Mouse (Mus musculus) neural tube, embryonic 14.5 days (tissue): ENCODE data around the gene Cfap70. TPM values are rescaled to one million over a fixed set of nuclear protein-coding genes. Genes with fewer than 3 reads are reported as not detected.

ENCODE experiments used
- ATAC-seq: fragments of 200-750 bp; cut with Nextera tagmentation; 2 replicates; pipeline ENCODE4 v1.8.0; 2017; ENCODE audit warnings: low read depth, mild to moderate bottlenecking, moderate TSS enrichment, moderate library complexity
- H3K27ac ChIP-seq: fragments of 300-500 bp; sonication (generic); 2 replicates; pipeline ENCODE4 v1.5.1; 2014; ENCODE audit warnings: low read depth, mild to moderate bottlenecking, control low read depth, low read length, moderate library complexity, mixed read lengths
- H3K27me3 ChIP-seq: fragments of 300-500 bp; sonication (generic); 2 replicates; pipeline ENCODE4 v1.6.1; 2014; ENCODE audit warnings: low read length; ENCODE audit not compliant: control insufficient read depth, insufficient read depth
- H3K36me3 ChIP-seq: fragments of 300-500 bp; sonication (generic); 2 replicates; pipeline ENCODE4 v1.6.1; 2014; ENCODE audit warnings: low read length, mixed read lengths; ENCODE audit not compliant: control insufficient read depth, insufficient read depth
- H3K4me1 ChIP-seq: fragments of 300-500 bp; sonication (generic); 2 replicates; pipeline ENCODE4 v1.6.1; 2014; ENCODE audit warnings: low read length; ENCODE audit not compliant: control insufficient read depth, insufficient read depth
- H3K4me2 ChIP-seq: fragments of 300-500 bp; sonication (generic); 2 replicates; pipeline ENCODE4 v1.6.1; 2014; ENCODE audit warnings: mild to moderate bottlenecking, low read depth, low read length, control low read depth
- H3K4me3 ChIP-seq: fragments of 300-500 bp; sonication (generic); 2 replicates; pipeline ENCODE4 v1.5.1; 2014; ENCODE audit warnings: low read depth, low read length, control low read depth, mixed read lengths
- H3K9ac ChIP-seq: fragments of 300-500 bp; sonication (generic); replicated peaks from 2 replicates; pipeline ENCODE4 v1.6.1; 2014; ENCODE audit warnings: low read depth, mild to moderate bottlenecking, control low read depth, low read length, mixed read lengths
- H3K9me3 ChIP-seq: fragments of 300-500 bp; sonication (generic); 2 replicates; pipeline ENCODE4 v1.6.1; 2016; ENCODE audit warnings: low read length; ENCODE audit not compliant: control insufficient read depth
- WGBS: fragments of 180-500 bp; shearing (Covaris S2); extraction: QIAGEN DNeasy Blood & Tissue Kit; methylation state at CpG from one replicate; pipeline ENCODE4 v1.1.7; 2014; 5-methylcytosine and 5-hydroxymethylcytosine counted together
- polyA plus RNA-seq: library from polyadenylated mRNA; unstranded; fragments of >200 nt; fragmentation: Nextera tagmentation; extraction: Ambion mirVana; gene quantifications from 2 replicates; pipeline ENCODE4 v1.2.1, GENCODE M21; 2014

Gene Cfap70
- polyA plus RNA-seq, 1 experiment from 2014 or later: 1.9 TPM

- WGBS: under 1% methylated on average over 68 of the region's 68 CpGs
Observed at GRCm38 (mm10) chr14:20393205-20393913, 58.7 kb downstream of the Cfap70 start, which contains the start of gene Mrps16. Mrps16 (minus strand) TSS chr14:20393634.

GRCm38 (mm10) chr14:20392326-20392725, 59.7 kb downstream of the Cfap70 start:
- Histone ChIP-seq H3K36me3 (peaks cover 2% of the 10 kb centered on the region; the same call in 1 of the 2 replicates), H3K27ac (no peak overlapping the region), H3K9ac (no peak overlapping the region), H3K27me3 (no peaks in the 10 kb centered on the region), H3K4me1 (peaks cover 11% of the 10 kb centered on the region; the same call in 1 of the 2 replicates), H3K9me3 (no peaks in the 10 kb centered on the region), H3K4me3 (no peak overlapping the region), H3K4me2 (peak overlapping the region; percentile 60; the same call in 1 of the 2 replicates)
- 90% methylated on average over 3 of the region's 4 CpGs for WGBS
- no peak for ATAC-seq

More at GRCm38 (mm10) chr14:20393205-20393913, 58.7 kb downstream of the Cfap70 start, which contains the start of gene Mrps16:
- Histone ChIP-seq H3K36me3 (peaks cover 2% of the 10 kb centered on the region; the same call in 1 of the 2 replicates), H3K4me2 (peak within 1 kb of the TSS; percentile 60), H3K27me3 (no peaks in the 10 kb centered on the region), H3K9ac (peak within 1 kb of the TSS; percentile 80), H3K27ac (peak within 1 kb of the TSS; percentile 31; the same call in 1 of the 2 replicates), H3K4me3 (peak within 1 kb of the TSS; percentile 74), H3K9me3 (no peaks in the 10 kb centered on the region), H3K4me1 (peaks cover under 1% of the 10 kb centered on the region; the same call in 1 of the 2 replicates)
- ATAC-seq: peak; percentile 96

GRCm38 (mm10) chr14:20389446-20390079, 62.5 kb downstream of the Cfap70 start:
- peaks cover 11% of the 10 kb centered on the region for H3K4me1 ChIP-seq
- H3K9me3 ChIP-seq: no peaks in the 10 kb centered on the region
- peaks cover 2% of the 10 kb centered on the region; the same call in 1 of the 2 replicates for H3K36me3 ChIP-seq
- H3K4me2 ChIP-seq: peak overlapping the region; percentile 63
- H3K9ac ChIP-seq: no peak overlapping the region; the same call in 1 of the 2 replicates
- H3K27ac ChIP-seq: no peak overlapping the region; the same call in 1 of the 2 replicates
- no peak for ATAC-seq
- H3K27me3 ChIP-seq: no peaks in the 10 kb centered on the region
- WGBS: 87% methylated on average over 8 of the region's 8 CpGs
- peak overlapping the region; percentile 62; the same call in 1 of the 2 replicates for H3K4me3 ChIP-seq

- H3K27ac ChIP-seq: peak within 1 kb of the TSS; percentile 68; the same call in 1 of the 2 replicates
- ATAC-seq: peak; percentile 70
- H3K4me1 ChIP-seq: peaks cover 11% of the 10 kb centered on the region
- H3K4me3 ChIP-seq: peak within 1 kb of the TSS; percentile 62
- under 1% methylated on average over 59 of the region's 59 CpGs for WGBS
- no peaks in the 10 kb centered on the region for H3K27me3 ChIP-seq
- no peaks in the 10 kb centered on the region for H3K9me3 ChIP-seq
- H3K4me2 ChIP-seq: peak within 1 kb of the TSS; percentile 63
- peak within 1 kb of the TSS; percentile 52 for H3K9ac ChIP-seq
- H3K36me3 ChIP-seq: peaks cover 6% of the 10 kb centered on the region; the same call in 1 of the 2 replicates
Observed at GRCm38 (mm10) chr14:20388441-20389129, 63.4 kb downstream of the Cfap70 start, which contains the start of gene Dnajc9. Dnajc9 (minus strand) TSS chr14:20388910.

GRCm38 (mm10) chr14:20379753-20380430, 72.1 kb downstream of the Cfap70 start:
- Histone ChIP-seq H3K36me3 (peaks cover 28% of the 10 kb centered on the region), H3K4me2 (no peak overlapping the region), H3K9ac (no peak overlapping the region)

GRCm38 (mm10) chr14:20379087-20379640, 72.9 kb downstream of the Cfap70 start:
- WGBS: 94% methylated on average over 5 of the region's 5 CpGs
- Histone ChIP-seq H3K4me3 (no peak overlapping the region), H3K9ac (no peak overlapping the region), H3K4me1 (no peaks in the 10 kb centered on the region), H3K27ac (no peak overlapping the region), H3K27me3 (no peaks in the 10 kb centered on the region), H3K36me3 (peaks cover 28% of the 10 kb centered on the region), H3K9me3 (no peaks in the 10 kb centered on the region), H3K4me2 (no peak overlapping the region)
- no peak for ATAC-seq

More at GRCm38 (mm10) chr14:20379753-20380430, 72.1 kb downstream of the Cfap70 start:
- Histone ChIP-seq H3K27me3 (no peaks in the 10 kb centered on the region), H3K27ac (no peak overlapping the region), H3K4me1 (no peaks in the 10 kb centered on the region), H3K9me3 (no peaks in the 10 kb centered on the region), H3K4me3 (no peak overlapping the region)
- no peak for ATAC-seq
- 93% methylated on average over 9 of the region's 9 CpGs for WGBS

- H3K9me3 ChIP-seq: no peaks in the 10 kb centered on the region
- H3K36me3 ChIP-seq: peaks cover 23% of the 10 kb centered on the region
- no peak for ATAC-seq
- no peak overlapping the region for H3K4me3 ChIP-seq
- H3K4me1 ChIP-seq: no peaks in the 10 kb centered on the region
- no peak overlapping the region for H3K9ac ChIP-seq
- H3K4me2 ChIP-seq: no peak overlapping the region
- H3K27ac ChIP-seq: no peak overlapping the region
- WGBS: 47% methylated on average over 13 of the region's 13 CpGs
- H3K27me3 ChIP-seq: no peaks in the 10 kb centered on the region
Observed at GRCm38 (mm10) chr14:20378313-20379061, 73.5 kb downstream of the Cfap70 start.
